In the genomic region with DNA sequence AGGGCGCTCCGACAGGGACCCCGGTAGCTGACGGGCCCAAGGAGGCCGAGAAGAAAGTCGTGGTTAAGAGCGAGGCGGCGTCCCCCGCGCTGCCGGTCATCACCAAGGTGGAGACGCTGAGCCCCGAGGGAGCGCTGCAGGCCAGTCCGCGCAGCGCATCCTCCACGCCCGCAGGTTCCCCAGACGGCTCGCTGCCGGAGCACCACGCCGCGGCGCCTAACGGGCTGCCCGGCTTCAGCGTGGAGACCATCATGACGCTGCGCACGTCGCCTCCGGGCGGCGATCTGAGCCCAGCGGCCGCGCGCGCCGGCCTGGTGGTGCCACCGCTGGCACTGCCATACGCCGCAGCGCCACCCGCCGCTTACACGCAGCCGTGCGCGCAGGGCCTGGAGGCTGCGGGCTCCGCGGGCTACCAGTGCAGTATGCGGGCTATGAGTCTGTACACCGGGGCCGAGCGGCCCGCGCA, we compare ENCODE assay signal across 8 mouse cellular contexts. TPM values are rescaled to one million over a fixed set of nuclear protein-coding genes. Genes with fewer than 3 reads are reported as not detected.
DNase-seq lines count a peak whose midpoint lies in the region; ATAC-seq and TF ChIP-seq lines count a peak whose summit lies in the region.

No protein-coding gene starts in this region.

- peak overlapping the region; percentile 22 for H3K4me2 ChIP-seq in lung, postnatal 0 days (replicated peaks; ENCODE audit: low read depth, low read length)
- H3K4me2 ChIP-seq in forebrain, embryonic 11.5 days (ENCODE audit: low read depth, low read length, severe bottlenecking) = 0 out of 2 replicates have a peak overlapping the region, but pooled peaks have one; percentile 15

- no peak for TF ChIP-seq CTCF in lung, postnatal 0 days (IDR thresholded peaks at IDR 0.05)
- TF ChIP-seq CTCF in small intestine, adult 2 months (IDR thresholded peaks at IDR 0.05; ENCODE audit: extremely low read depth, insufficient read length, insufficient replicate concordance, low read depth, low read length) = no peak

- H3K36me3 ChIP-seq in lung, postnatal 0 days (ENCODE audit: insufficient read depth, low read length) = no peaks in the 10 kb centered on the region
- H3K36me3 ChIP-seq in forebrain, embryonic 11.5 days (ENCODE audit: control insufficient read depth, insufficient read depth, low read length) = no peaks in the 10 kb centered on the region
- H3K36me3 ChIP-seq in limb, embryonic 10.5 days = no peaks in the 10 kb centered on the region
- H3K36me3 ChIP-seq in small intestine, adult 2 months (ENCODE audit: control insufficient read depth, insufficient read depth, low read length) = no peaks in the 10 kb centered on the region

- no peak overlapping the region for H3K9ac ChIP-seq in lung, postnatal 0 days (replicated peaks; ENCODE audit: low read depth)
- no peak overlapping the region for H3K9ac ChIP-seq in forebrain, embryonic 11.5 days (ENCODE audit: low read length)

- WGBS in lung, postnatal 0 days = 5% methylated on average over 55 of the region's 62 CpGs
- WGBS in forebrain, embryonic 11.5 days = under 1% methylated on average over 60 of the region's 62 CpGs
- WGBS in limb, embryonic 10.5 days = under 1% methylated on average over 62 of the region's 62 CpGs
- WGBS in small intestine, adult 2 months = 4% methylated on average over 62 of the region's 62 CpGs

- peaks cover 86% of the 10 kb centered on the region for H3K27me3 ChIP-seq in lung, postnatal 0 days (replicated peaks; ENCODE audit: insufficient read depth, low read length)
- peaks cover 86% of the 10 kb centered on the region for H3K27me3 ChIP-seq in forebrain, embryonic 11.5 days (ENCODE audit: control insufficient read depth, insufficient read depth, low read length)
- H3K27me3 ChIP-seq in limb, embryonic 10.5 days (ENCODE audit: low read depth, poor library complexity, severe bottlenecking) = peaks cover 97% of the 10 kb centered on the region
- H3K27me3 ChIP-seq in small intestine, adult 2 months (ENCODE audit: control insufficient read depth, insufficient read depth, low read length) = peaks cover 80% of the 10 kb centered on the region

- H3K4me3 ChIP-seq in lung, postnatal 0 days (ENCODE audit: low read depth, low read length) = peak overlapping the region; percentile 50
- peak overlapping the region; percentile 40 for H3K4me3 ChIP-seq in forebrain, embryonic 11.5 days (ENCODE audit: low read depth, low read length)
- peak overlapping the region; percentile 59 for H3K4me3 ChIP-seq in limb, embryonic 10.5 days
- H3K4me3 ChIP-seq in small intestine, adult 2 months (ENCODE audit: low read depth, low read length) = peak overlapping the region; percentile 63

- no peaks in the 10 kb centered on the region for H3K9me3 ChIP-seq in lung, postnatal 0 days (ENCODE audit: low read length)
- H3K9me3 ChIP-seq in forebrain, embryonic 11.5 days (ENCODE audit: control insufficient read depth, low read length) = no peaks in the 10 kb centered on the region
- H3K9me3 ChIP-seq in limb, embryonic 10.5 days (replicated peaks) = no peaks in the 10 kb centered on the region

- no peak for DNase-seq in lung, postnatal 0 days (ENCODE audit: low spot score)
- no peak for DNase-seq in lung, postnatal 10 days
- DNase-seq in forebrain, embryonic 11.5 days (ENCODE audit: low spot score) = peak; percentile 71
- peak; percentile 72 for DNase-seq in limb, embryonic 10.5 days (ENCODE audit: low spot score)
- DNase-seq in frontal cortex, adult 2 months (ENCODE audit: extremely low spot score in 1 of 2, low spot score in 1 of 2) = no peak
- DNase-seq in left cerebral cortex, adult 8-10 months (ENCODE audit: low spot score in 2 of 2) = no peak
- DNase-seq in ovary, postnatal 14 days (ENCODE audit: low spot score) = no peak

- no peak for TF ChIP-seq POLR2A in small intestine, adult 2 months (IDR thresholded peaks at IDR 0.05; ENCODE audit: low read depth, low read length)

- ATAC-seq in lung, postnatal 0 days = no peak
- no peak for ATAC-seq in forebrain, embryonic 11.5 days (replicated peaks; ENCODE audit: low FRiP score)

- peaks cover 11% of the 10 kb centered on the region for H3K4me1 ChIP-seq in lung, postnatal 0 days (ENCODE audit: insufficient read depth, low read depth, low read length)
- H3K4me1 ChIP-seq in forebrain, embryonic 11.5 days (replicated peaks; ENCODE audit: control insufficient read depth, insufficient read depth, low read length) = peaks cover 11% of the 10 kb centered on the region; the same call in 1 of the 2 replicates
- peaks cover 64% of the 10 kb centered on the region for H3K4me1 ChIP-seq in limb, embryonic 10.5 days
- peaks cover 9% of the 10 kb centered on the region; the same call in 1 of the 2 replicates for H3K4me1 ChIP-seq in small intestine, adult 2 months (ENCODE audit: control insufficient read depth, insufficient read depth, insufficient read length, low read length)

- TF ChIP-seq EP300 in lung, postnatal 0 days (IDR thresholded peaks at IDR 0.05) = no peak

- H3K27ac ChIP-seq in lung, postnatal 0 days (ENCODE audit: low read length) = no peak overlapping the region
- no peak overlapping the region for H3K27ac ChIP-seq in forebrain, embryonic 11.5 days (ENCODE audit: low read depth, low read length)
- peak overlapping the region; percentile 78 for H3K27ac ChIP-seq in limb, embryonic 10.5 days
- H3K27ac ChIP-seq in small intestine, adult 2 months (ENCODE audit: insufficient read depth, low read depth, low read length) = no peak overlapping the region

RNA-seq across cellular contexts. Expression of gene Foxc2, which starts 1.2 kb away (rescaled TPM):
- 0.47 and 0.58 TPM in 2 replicates for polyA plus RNA-seq in lung, postnatal 0 days (2015; fragmentation: Nextera tagmentation; extraction: Ambion mirVana)
- 6.1 and 6.3 TPM in 2 replicates for polyA plus RNA-seq in forebrain, embryonic 11.5 days (2014; fragmentation: Nextera tagmentation; extraction: Ambion mirVana)
- 2.3 and 3.3 TPM in 2 replicates for polyA plus RNA-seq in limb, embryonic 10.5 days (2016; fragmentation: Nextera tagmentation; extraction: Ambion mirVana)
- polyA plus RNA-seq in small intestine, adult 2 months (2012; rRNA removed) = 0.53 and 0.63 TPM in 2 replicates
- 1.5 TPM in 2 replicates for polyA plus RNA-seq in frontal cortex, adult 2 months (2012; rRNA removed)
- total RNA-seq in left cerebral cortex, adult 8-10 months (2022) = 1 to 10 TPM; 1.2 to 2.2 (median 1.9) TPM

RNA-seq across cellular contexts. Expression of gene Mthfsd, which starts 9.0 kb away (rescaled TPM):
- 36.1 and 37.7 TPM in 2 replicates for polyA plus RNA-seq in lung, postnatal 0 days (2015; fragmentation: Nextera tagmentation; extraction: Ambion mirVana)
- 52.8 and 58.7 TPM in 2 replicates for polyA plus RNA-seq in forebrain, embryonic 11.5 days (2014; fragmentation: Nextera tagmentation; extraction: Ambion mirVana)
- 58.5 and 67.6 TPM in 2 replicates for polyA plus RNA-seq in limb, embryonic 10.5 days (2016; fragmentation: Nextera tagmentation; extraction: Ambion mirVana)
- polyA plus RNA-seq in small intestine, adult 2 months (2012; rRNA removed) = 22.6 and 23.4 TPM in 2 replicates
- 87.9 and 95.5 TPM in 2 replicates for polyA plus RNA-seq in frontal cortex, adult 2 months (2012; rRNA removed)
- 10 to 100 TPM; 33.9 to 43.3 (median 41.4) TPM for total RNA-seq in left cerebral cortex, adult 8-10 months (2022)

RNA-seq across cellular contexts. Expression of gene Foxl1, which starts 10.5 kb away (rescaled TPM):
- polyA plus RNA-seq in lung, postnatal 0 days (2015; fragmentation: Nextera tagmentation; extraction: Ambion mirVana) = 0.88 and 1.3 TPM in 2 replicates
- 0.39 and 0.81 TPM in 2 replicates for polyA plus RNA-seq in forebrain, embryonic 11.5 days (2014; fragmentation: Nextera tagmentation; extraction: Ambion mirVana)
- 0.13 and 0.15 TPM in 2 replicates for polyA plus RNA-seq in limb, embryonic 10.5 days (2016; fragmentation: Nextera tagmentation; extraction: Ambion mirVana)
- polyA plus RNA-seq in small intestine, adult 2 months (2012; rRNA removed) = 3.0 and 7.9 TPM in 2 replicates
- polyA plus RNA-seq in frontal cortex, adult 2 months (2012; rRNA removed) = 0.04 and 0.10 TPM in 2 replicates
- under 1 TPM; 0.13 to 0.34 (median 0.15) TPM for total RNA-seq in left cerebral cortex, adult 8-10 months (2022)

RNA-seq across cellular contexts. Expression of gene Foxf1, which starts 33.0 kb away (rescaled TPM):
- polyA plus RNA-seq in lung, postnatal 0 days (2015; fragmentation: Nextera tagmentation; extraction: Ambion mirVana) = 156 and 194 TPM in 2 replicates
- polyA plus RNA-seq in forebrain, embryonic 11.5 days (2014; fragmentation: Nextera tagmentation; extraction: Ambion mirVana) = 0.17 and 0.91 TPM in 2 replicates
- 0.48 and 4.4 TPM in 2 replicates for polyA plus RNA-seq in limb, embryonic 10.5 days (2016; fragmentation: Nextera tagmentation; extraction: Ambion mirVana)
- 28.2 and 49.6 TPM in 2 replicates for polyA plus RNA-seq in small intestine, adult 2 months (2012; rRNA removed)
- 2.1 and 2.4 TPM in 2 replicates for polyA plus RNA-seq in frontal cortex, adult 2 months (2012; rRNA removed)
- total RNA-seq in left cerebral cortex, adult 8-10 months (2022) = 1 to 10 TPM in 2 of 4 experiments, under 1 TPM in 2; 0.54 to 1.6 (median 0.84) TPM

Comparison
In these comparisons a context has a peak if more than half of its experiments do, and no peak if none do; other contexts are left out.
1. DNase-seq: peak in forebrain, embryonic 11.5 days (single experiment) and limb, embryonic 10.5 days (single experiment); none in lung, postnatal 0 days (single experiment), lung, postnatal 10 days (single experiment), frontal cortex, adult 2 months (0 of 2), left cerebral cortex, adult 8-10 months (0 of 2) and ovary, postnatal 14 days (single experiment).
2. Peak in every context shown above with its lines, with median percentiles within 50 percentile points of each other: H3K4me3 ChIP-seq.